Mouse (Mus musculus) MEL (cell line): ENCODE results near the gene Frem3. TPM values are rescaled to one million over a fixed set of nuclear protein-coding genes. Genes with fewer than 3 reads are reported as not detected.
A peak's percentile ranks its signal among the peaks of the same experiment; 100 is the strongest.

Experiments
- DNase-seq: peaks from one replicate; pipeline ENCODE4 v3.0.0; 2011; ENCODE audit warnings: low read depth, low spot score
- H3K27ac ChIP-seq: 2 replicates; pipeline ENCODE4 v1.5.1; 2012; ENCODE audit warnings: low read depth, mild to moderate bottlenecking, control low read depth, low read length, moderate library complexity; ENCODE audit not compliant: control insufficient read depth
- H3K27me3 ChIP-seq, 2 experiments: fragments of 150-350 bp in 1 of 2; sonication (generic) in 1 of 2; 2 replicates each; pipeline ENCODE4 v1.6.1; 2012; ENCODE audit warnings: low read length in 2 of 2, mild to moderate bottlenecking in 2 of 2, improper control_type of control experiment in 1 of 2, moderate library complexity in 1 of 2; ENCODE audit not compliant: insufficient read depth in 2 of 2, control insufficient read depth in 1 of 2
- H3K36me3 ChIP-seq, 2 experiments: 2 replicates each; pipeline ENCODE4 v1.6.1; 2012 to 2014; ENCODE audit warnings: low read length in 2 of 2, improper control_type of control experiment in 1 of 2, inconsistent platforms in 1 of 2, mild to moderate bottlenecking in 1 of 2; ENCODE audit not compliant: insufficient read depth in 2 of 2, control insufficient read depth in 1 of 2
- H3K4me1 ChIP-seq, 2 experiments: fragments of 150-350 bp in 1 of 2; sonication (generic) in 1 of 2; 2 replicates each; pipeline ENCODE4 v1.6.1; 2012; ENCODE audit warnings: low read length in 2 of 2, improper control_type of control experiment in 1 of 2, mild to moderate bottlenecking in 1 of 2; ENCODE audit not compliant: insufficient read depth in 2 of 2, control insufficient read depth in 1 of 2
- H3K4me3 ChIP-seq, 2 experiments: fragments of 150-350 bp in 1 of 2; sonication (generic) in 1 of 2; 2 replicates each; pipeline ENCODE4 v1.5.1; 2012; ENCODE audit warnings: low read depth in 2 of 2, low read length in 2 of 2, mild to moderate bottlenecking in 2 of 2, moderate library complexity in 2 of 2, control low read depth in 1 of 2, improper control_type of control experiment in 1 of 2; ENCODE audit not compliant: control insufficient read depth in 1 of 2, insufficient read depth in 1 of 2
- H3K79me2 ChIP-seq: 2 replicates; pipeline ENCODE4 v1.6.1; 2012; ENCODE audit warnings: mild to moderate bottlenecking, low read length, moderate library complexity; ENCODE audit not compliant: control insufficient read depth, poor library complexity, insufficient read depth
- H3K9ac ChIP-seq: 2 replicates; pipeline ENCODE4 v1.6.1; 2012; ENCODE audit warnings: low read depth, mild to moderate bottlenecking, control low read depth, low read length, moderate library complexity; ENCODE audit not compliant: control insufficient read depth, poor library complexity, severe bottlenecking
- H3K9me3 ChIP-seq: fragments of 150-350 bp; sonication (generic); replicated peaks from 2 replicates; pipeline ENCODE4 v1.6.1; 2012; ENCODE audit warnings: mild to moderate bottlenecking, low read length, improper control_type of control experiment, moderate library complexity; ENCODE audit not compliant: insufficient read depth
- BHLHE40 ChIP-seq: IDR thresholded peaks from 2 replicates; pipeline ENCODE4 v1.6.1; 2012; ENCODE audit warnings: low read depth, mild to moderate bottlenecking, inconsistent platforms, low read length, improper control_type of control experiment, borderline replicate concordance
- CTCF ChIP-seq, 3 experiments: IDR thresholded peaks in 2 of 3; conservative IDR thresholded peaks in 1 of 3; 2 replicates each; pipeline ENCODE4 v1.5.1; 2011 to 2012; ENCODE audit warnings: low read length in 3 of 3, low read depth in 2 of 3, mild to moderate bottlenecking in 2 of 3, improper control_type of control experiment in 1 of 3, inconsistent platforms in 1 of 3, mixed read lengths in 1 of 3, moderate library complexity in 1 of 3; ENCODE audit not compliant: control insufficient read depth in 1 of 3, insufficient read depth in 1 of 3, poor library complexity in 1 of 3, severe bottlenecking in 1 of 3
- E2F4 ChIP-seq: IDR thresholded peaks from 2 replicates; pipeline ENCODE4 v1.6.1; 2011; ENCODE audit warnings: low read depth, low read length, improper control_type of control experiment, borderline replicate concordance
- ELF1 ChIP-seq: IDR thresholded peaks from 2 replicates; pipeline ENCODE4 v1.6.1; 2014; ENCODE audit warnings: low read depth, mild to moderate bottlenecking, inconsistent platforms, low read length, improper control_type of control experiment, moderate library complexity
- EP300 ChIP-seq, 2 experiments: IDR thresholded peaks; 2 replicates each; pipeline ENCODE4 v1.6.1; 2011; ENCODE audit warnings: improper control_type of control experiment in 2 of 2, low read length in 2 of 2, low read depth in 1 of 2, mild to moderate bottlenecking in 1 of 2
- ETS1 ChIP-seq: IDR thresholded peaks from 2 replicates; pipeline ENCODE4 v1.6.1; 2012; ENCODE audit warnings: low read depth, mild to moderate bottlenecking, inconsistent platforms, low read length, improper control_type of control experiment, moderate library complexity
- GATA1 ChIP-seq: IDR thresholded peaks from 2 replicates; pipeline ENCODE4 v1.6.1; 2011; ENCODE audit warnings: low read depth, low read length, improper control_type of control experiment
- MAFK ChIP-seq: IDR thresholded peaks from 2 replicates; pipeline ENCODE4 v1.6.1; 2011; ENCODE audit warnings: low read depth, mild to moderate bottlenecking, low read length, improper control_type of control experiment, borderline replicate concordance
- MAX ChIP-seq: IDR thresholded peaks from 2 replicates; pipeline ENCODE4 v1.6.1; 2011; ENCODE audit warnings: low read length, improper control_type of control experiment
- MAZ ChIP-seq: IDR thresholded peaks from 2 replicates; pipeline ENCODE4 v1.6.1; 2012; ENCODE audit warnings: low read depth, mild to moderate bottlenecking, inconsistent platforms, low read length, improper control_type of control experiment
- MYC ChIP-seq: IDR thresholded peaks from 2 replicates; pipeline ENCODE4 v1.6.1; 2011; ENCODE audit warnings: low read depth, mild to moderate bottlenecking, low read length, improper control_type of control experiment, moderate library complexity
- NELFE ChIP-seq: IDR thresholded peaks from 2 replicates; pipeline ENCODE4 v1.6.1; 2011; ENCODE audit warnings: low read depth, low read length, improper control_type of control experiment
- NRF1 ChIP-seq: IDR thresholded peaks from 2 replicates; pipeline ENCODE4 v1.6.1; 2014; ENCODE audit warnings: low read depth, mild to moderate bottlenecking, inconsistent platforms, low read length, improper control_type of control experiment, moderate library complexity; ENCODE audit not compliant: poor library complexity, insufficient read depth, severe bottlenecking
- POLR2A ChIP-seq, 2 experiments: IDR thresholded peaks; 2 replicates each; pipeline ENCODE4 v1.6.1; 2011 to 2012; ENCODE audit warnings: low read length in 2 of 2, mild to moderate bottlenecking in 2 of 2, control low read depth in 1 of 2, improper control_type of control experiment in 1 of 2, low read depth in 1 of 2, moderate library complexity in 1 of 2; ENCODE audit not compliant: control insufficient read depth in 1 of 2, insufficient read depth in 1 of 2, poor library complexity in 1 of 2
- POLR2AphosphoS5 ChIP-seq: IDR thresholded peaks from 2 replicates; pipeline ENCODE4 v1.6.1; 2012; ENCODE audit warnings: low read depth, borderline replicate concordance, mild to moderate bottlenecking, inconsistent platforms, low read length, moderate library complexity, mixed read lengths
- RAD21 ChIP-seq: IDR thresholded peaks from 2 replicates; pipeline ENCODE4 v1.6.1; 2011; ENCODE audit warnings: mild to moderate bottlenecking, low read depth, low read length, improper control_type of control experiment
- RCOR1 ChIP-seq: IDR thresholded peaks from 2 replicates; pipeline ENCODE4 v1.6.1; 2012; ENCODE audit warnings: low read depth, mild to moderate bottlenecking, inconsistent platforms, low read length, improper control_type of control experiment
- SMC3 ChIP-seq: IDR thresholded peaks from 2 replicates; pipeline ENCODE4 v1.6.1; 2011; ENCODE audit warnings: low read depth, low read length, improper control_type of control experiment
- TAL1 ChIP-seq: IDR thresholded peaks from 2 replicates; pipeline ENCODE4 v1.6.1; 2012; ENCODE audit warnings: mild to moderate bottlenecking, inconsistent platforms, low read length, moderate library complexity, mixed read lengths
- TBP ChIP-seq: IDR thresholded peaks from 2 replicates; pipeline ENCODE4 v1.8.0; 2011; ENCODE audit warnings: low read depth, low read length, improper control_type of control experiment
- TCF12 ChIP-seq: IDR thresholded peaks from 2 replicates; pipeline ENCODE4 v1.6.1; 2014; ENCODE audit warnings: low read depth, mild to moderate bottlenecking, inconsistent platforms, low read length, improper control_type of control experiment, moderate library complexity
- USF1 ChIP-seq: IDR thresholded peaks from 2 replicates; pipeline ENCODE4 v1.6.1; 2014; ENCODE audit warnings: low read depth, mild to moderate bottlenecking, inconsistent platforms, low read length, improper control_type of control experiment, moderate library complexity
- ZC3H11A ChIP-seq: IDR thresholded peaks from 2 replicates; pipeline ENCODE4 v1.6.1; 2012; ENCODE audit warnings: low read depth, mild to moderate bottlenecking, inconsistent platforms, low read length, improper control_type of control experiment
- ZMIZ1 ChIP-seq: IDR thresholded peaks from 2 replicates; pipeline ENCODE4 v1.6.1; 2012; ENCODE audit warnings: low read depth, mild to moderate bottlenecking, inconsistent platforms, low read length, improper control_type of control experiment, moderate library complexity
- polyA plus RNA-seq, 2 experiments: library from polyadenylated mRNA; stranded (reverse) in 1 of 2; unstranded in 1 of 2; fragments of >175 nt in 1 of 2; fragments of >200 nt in 1 of 2; gene quantifications; 2 replicates each; pipeline versions ENCODE4 v1.2.1 to v1.2.4; 2012; ENCODE audit warnings: low replicate concordance in 2 of 2, low read depth in 1 of 2; ENCODE audit not compliant: insufficient read length in 2 of 2, insufficient read depth in 1 of 2, missing spikeins in 1 of 2
- total RNA-seq: library from RNA; depleted of rRNA; stranded (reverse); fragments of 300-350 nt; gene quantifications from 2 replicates; pipeline ENCODE4 v1.2.3, GENCODE M21; 2012

Gene Frem3
- total and polyA plus RNA-seq, 3 experiments = under 0.01 TPM; not detected in 2

DNA sequence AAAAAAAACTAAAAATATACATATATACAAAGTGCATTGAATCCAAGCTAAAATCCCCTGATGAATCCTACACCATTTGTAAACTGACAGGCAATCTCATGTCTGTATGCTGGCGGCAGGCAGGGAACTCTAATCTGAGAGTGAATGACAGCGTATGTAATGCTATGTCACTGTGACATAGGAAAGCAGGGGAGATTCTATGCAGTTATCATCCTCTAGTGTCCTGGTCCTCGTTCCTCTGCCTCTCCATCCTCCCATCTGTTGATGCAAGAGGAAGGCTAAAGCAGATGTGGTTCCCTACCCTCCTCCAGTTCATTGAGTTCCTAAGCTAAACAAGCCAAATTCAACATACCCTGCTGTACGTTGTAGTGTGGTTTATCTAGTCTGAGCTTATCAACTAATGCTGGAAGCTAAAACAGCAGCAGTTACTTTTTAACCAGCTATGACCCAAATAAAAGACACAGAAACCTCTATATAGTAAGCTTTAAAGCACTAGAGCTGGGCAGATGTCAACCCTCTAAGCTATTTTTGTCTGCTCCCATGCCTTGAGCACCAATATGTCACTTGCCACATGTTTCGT, 73.0 kb downstream of the Frem3 start (continued):
- TF ChIP-seq RCOR1 = 0 out of 2 replicates have a peak, but pooled peaks have one; percentile 36
- peak; percentile 64; the same call in 1 of the 2 replicates for TF ChIP-seq MYC
- no peak for TF ChIP-seq MAX

DNA sequence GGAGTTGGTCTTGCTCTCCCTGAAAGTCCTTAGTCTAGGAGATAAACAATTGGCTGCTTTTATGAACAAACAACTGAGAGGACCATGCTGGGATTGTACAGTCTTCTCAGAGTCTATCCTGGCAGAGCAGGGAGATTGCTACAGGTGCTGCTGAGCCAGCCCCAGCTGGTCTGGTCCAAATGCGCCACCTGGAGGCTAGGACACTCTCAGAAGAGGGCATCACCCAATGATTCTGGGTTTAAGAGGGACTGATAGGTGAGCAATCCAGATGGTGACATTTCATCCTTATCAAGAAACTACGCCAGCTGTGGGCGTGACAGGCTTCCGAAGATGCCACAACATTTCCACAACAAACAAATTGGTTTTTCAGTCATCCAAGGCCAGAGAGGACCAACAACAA, 77.3 kb downstream of the Frem3 start:
- Histone ChIP-seq H3K9me3 (no peaks in the 10 kb centered on the region), H3K9ac (no peak overlapping the region), H3K27ac (no peak overlapping the region), H3K27me3 (no peaks in the 10 kb centered on the region), H3K4me1 (peaks cover 14 to 23% of the 10 kb centered on the region in 2 experiments)
- peak; percentile 74 for DNase-seq
- TF ChIP-seq MAZ (no peak), TAL1 (no peak), TCF12 (0 out of 2 replicates have a peak, but pooled peaks have one; percentile 30), ZMIZ1 (no peak), RCOR1 (no peak), NELFE (no peak), MAX (no peak), BHLHE40 (no peak), SMC3 (peak; percentile 96), ZC3H11A (peak; percentile 99), ETS1 (peak; percentile 20; the same call in 1 of the 2 replicates), POLR2AphosphoS5 (no peak), GATA1 (peak; percentile 44), CTCF (IDR thresholded peaks at IDR 0.05 in 2 of 3, conservative IDR thresholded peaks at IDR 0.05 in 1 of 3; ENCODE audit: control insufficient read depth in 1 of 3, insufficient read depth in 1 of 3, low read depth in 2 of 3, low read length in 3 of 3, poor library complexity in 1 of 3, severe bottlenecking in 1 of 3) (peak; percentile 68 to 91 (median 86)), NRF1 (no peak), POLR2A (IDR thresholded peaks at IDR 0.05; ENCODE audit: control insufficient read depth in 1 of 2, insufficient read depth in 1 of 2, low read depth in 1 of 2, low read length in 2 of 2, poor library complexity in 1 of 2) (no peak), RAD21 (peak; percentile 92), USF1 (no peak), EP300 (IDR thresholded peaks at IDR 0.05; ENCODE audit: low read depth in 1 of 2, low read length in 2 of 2) (no peak), ELF1 (no peak), MYC (no peak), E2F4 (no peak), TBP (0 out of 2 replicates have a peak, but pooled peaks have one; percentile 25), MAFK (no peak)
- TF ChIP-seq, all 39 proteins: peak for 8
- Histone ChIP-seq H3K79me2 (no peaks in the 10 kb centered on the region), H3K36me3 (peaks cover 0 to 9% of the 10 kb centered on the region in 2 experiments; a peak in 2 of 4 replicates), H3K4me3 (no peak overlapping the region)
